28 mouse cellular contexts compared by ENCODE assay signal in the genomic region with DNA sequence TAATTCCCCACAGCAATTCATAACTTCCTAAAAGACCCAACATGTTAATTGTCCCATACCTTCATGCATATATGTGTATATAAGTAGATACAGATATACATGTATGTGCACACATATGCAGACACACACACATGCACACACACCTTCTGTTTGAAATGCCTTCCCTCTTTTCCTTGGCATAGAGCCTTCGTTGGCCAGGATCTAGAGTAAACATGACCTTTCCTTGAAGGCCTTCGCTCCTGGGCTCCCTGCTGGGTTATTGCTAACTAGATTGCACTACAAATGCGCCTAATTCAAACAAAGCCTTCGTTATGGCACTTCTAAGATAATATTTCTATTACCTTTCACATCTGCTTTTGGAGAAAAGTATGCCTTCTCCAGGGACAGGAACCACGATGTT. TPM values are rescaled to one million over a fixed set of nuclear protein-coding genes. Genes with fewer than 3 reads are reported as not detected.
DNase-seq lines count a peak whose midpoint lies in the region; ATAC-seq and TF ChIP-seq lines count a peak whose summit lies in the region.
"Had no signal": no experiment of that assay in that cellular context is flagged by ENCODE, and none has a peak within 500 bp of the region (broad histone marks: within the 10 kb centered on the region; RNA-seq: fewer than 3 reads in every experiment).

No protein-coding gene starts in this region.

- TF ChIP-seq CTCF in liver, adult 2 months (IDR thresholded peaks at IDR 0.05; ENCODE audit: low read depth, low read length) = no peak
- no peak for TF ChIP-seq CTCF in stomach, postnatal 0 days (IDR thresholded peaks at IDR 0.05; ENCODE audit: low read depth)

- ATAC-seq in stomach, postnatal 0 days (ENCODE audit: low FRiP score, low TSS enrichment) = no peak
- ATAC-seq: forebrain, embryonic 14.5 days; forebrain, postnatal 0 days; hindbrain, postnatal 0 days; inflammation-experienced regulatory T-cells, adult 6 months; intestine, embryonic 16.5 days had no signal

- no peaks in the 10 kb centered on the region for H3K9me3 ChIP-seq in stomach, postnatal 0 days (ENCODE audit: control insufficient read depth, low read length)
- H3K9me3 ChIP-seq: embryonic facial prominence, embryonic 15.5 days; heart, embryonic 10.5 days; heart, embryonic 13.5 days had no signal

- DNase-seq in adrenal gland, adult 2 months = peak; percentile 59
- DNase-seq in adrenal gland, postnatal 4 days (ENCODE audit: low spot score in 2 of 2) = no peak
- peak; percentile 20 for DNase-seq in liver, adult 2 months (ENCODE audit: extremely low read depth, low read depth, low spot score)
- no peak for DNase-seq in liver
- DNase-seq in adrenal gland, postnatal 14 days = peak; percentile 65
- DNase-seq in stomach, postnatal 0 days (ENCODE audit: low spot score) = peak; percentile 26
- DNase-seq in thymus, postnatal 14 days = no peak
- DNase-seq: B cell, adult 2 months; cerebellum, adult 11 months; cerebellum, adult 2 months; cerebellum, adult 9-11 months; forebrain, postnatal 0 days; gastrocnemius, adult 2 months; gastrocnemius, postnatal 14 days; heart, adult 18-20 months; heart, postnatal 14 days; heart, postnatal 4 days had no signal

- no peak overlapping the region for H3K4me2 ChIP-seq in stomach, postnatal 0 days (replicated peaks; ENCODE audit: low read depth)
- H3K4me2 ChIP-seq: embryonic facial prominence, embryonic 12.5 days; embryonic facial prominence, embryonic 15.5 days; heart, embryonic 13.5 days; hindbrain, embryonic 14.5 days had no signal

- H3K4me1 ChIP-seq in liver, adult 2 months (ENCODE audit: control insufficient read depth, insufficient read depth, low read length) = no peaks in the 10 kb centered on the region
- H3K4me1 ChIP-seq in stomach, postnatal 0 days (replicated peaks; ENCODE audit: control insufficient read depth, insufficient read depth) = no peaks in the 10 kb centered on the region
- H3K4me1 ChIP-seq: embryonic facial prominence, embryonic 12.5 days; embryonic facial prominence, embryonic 15.5 days had no signal

- no peaks in the 10 kb centered on the region for H3K36me3 ChIP-seq in liver, adult 2 months (ENCODE audit: control insufficient read depth, insufficient read depth, low read length)
- no peaks in the 10 kb centered on the region for H3K36me3 ChIP-seq in stomach, postnatal 0 days (ENCODE audit: control insufficient read depth, insufficient read depth, low read length)
- H3K36me3 ChIP-seq: embryonic facial prominence, embryonic 12.5 days; embryonic facial prominence, embryonic 15.5 days; G1E; heart, embryonic 10.5 days; heart, embryonic 13.5 days had no signal

- H3K4me3 ChIP-seq in liver, adult 2 months (ENCODE audit: insufficient read depth, low read depth, low read length) = no peak overlapping the region
- H3K4me3 ChIP-seq in stomach, postnatal 0 days (ENCODE audit: low read depth, low read length) = no peak overlapping the region
- H3K4me3 ChIP-seq: embryonic facial prominence, embryonic 12.5 days; embryonic facial prominence, embryonic 15.5 days; gastrocnemius, adult 2 months; heart, embryonic 10.5 days; heart, embryonic 13.5 days had no signal

- H3K27ac ChIP-seq in liver, adult 2 months (replicated peaks; ENCODE audit: insufficient read depth, low read depth, low read length) = no peak overlapping the region
- no peak overlapping the region for H3K27ac ChIP-seq in stomach, postnatal 0 days (replicated peaks)
- H3K27ac ChIP-seq: embryonic facial prominence, embryonic 12.5 days; embryonic facial prominence, embryonic 15.5 days; gastrocnemius, adult 2 months; heart, embryonic 10.5 days; heart, embryonic 13.5 days; hindbrain, embryonic 14.5 days; hindbrain, postnatal 0 days had no signal

- H3K27me3 ChIP-seq in liver, adult 2 months (ENCODE audit: control insufficient read depth, insufficient read depth, low read length) = peaks cover 5% of the 10 kb centered on the region; the same call in 1 of the 2 replicates
- H3K27me3 ChIP-seq in stomach, postnatal 0 days (ENCODE audit: control insufficient read depth, insufficient read depth, low read length) = no peaks in the 10 kb centered on the region
- H3K27me3 ChIP-seq: CH12.LX; embryonic facial prominence, embryonic 12.5 days; embryonic facial prominence, embryonic 15.5 days; heart, embryonic 13.5 days had no signal

- no peak for TF ChIP-seq EP300 in stomach, postnatal 0 days (optimal IDR thresholded peaks at IDR 0.05)

- no peak overlapping the region for H3K9ac ChIP-seq in liver, adult 2 months (ENCODE audit: low read depth, low read length)
- H3K9ac ChIP-seq in stomach, postnatal 0 days (ENCODE audit: low read length) = no peak overlapping the region
- H3K9ac ChIP-seq: embryonic facial prominence, embryonic 12.5 days; embryonic facial prominence, embryonic 15.5 days; forebrain, postnatal 0 days; heart, embryonic 13.5 days; hindbrain, embryonic 14.5 days had no signal

- H3K79me2 ChIP-seq in liver, adult 2 months (ENCODE audit: control insufficient read depth, insufficient read depth, low read length) = no peaks in the 10 kb centered on the region

- 37% methylated on average over 5 of the region's 5 CpGs for WGBS in liver, adult 2 months
- 49% methylated on average over 5 of the region's 5 CpGs for WGBS in stomach, postnatal 0 days

- no peak for TF ChIP-seq POLR2A in liver, adult 2 months (IDR thresholded peaks at IDR 0.05; ENCODE audit: extremely low read depth, insufficient read depth, low read length)

RNA-seq across cellular contexts. Expression of a gene that starts 20.9 kb away (rescaled TPM):
- total RNA-seq in adrenal gland, adult 2 months (2021) = 10 to 100 TPM; 18.8 to 51.5 TPM
- 10.6 and 22.1 TPM in 2 replicates for polyA plus RNA-seq in adrenal gland, adult 2 months (2012; rRNA removed)
- total RNA-seq in adrenal gland, postnatal 4 days (2021) = 10 to 100 TPM; 32.4 to 44.6 TPM
- total RNA-seq in liver, adult 2 months (2014; rRNA removed) = 2.2 TPM in 2 replicates
- polyA plus RNA-seq in liver, adult 2 months (2012; rRNA removed) = 0.67 and 0.89 TPM in 2 replicates
- total RNA-seq in adrenal gland, postnatal 14 days (2021) = 23.4 and 24.5 TPM in 2 replicates
- 17.6 and 23.1 TPM in 2 replicates for polyA plus RNA-seq in stomach, postnatal 0 days (2015; fragmentation: Nextera tagmentation; extraction: Ambion mirVana)
- polyA plus RNA-seq: G1E had no signal

RNA-seq across cellular contexts. Expression of a gene that starts 59.3 kb away (rescaled TPM):
- total RNA-seq in adrenal gland, adult 2 months (2021) = 100 to 1,000 TPM; 110 to 143 TPM
- polyA plus RNA-seq in adrenal gland, adult 2 months (2012; rRNA removed) = 78.8 and 79.6 TPM in 2 replicates
- 100 to 1,000 TPM; 125 to 126 TPM for total RNA-seq in adrenal gland, postnatal 4 days (2021)
- total RNA-seq in liver, adult 2 months (2014; rRNA removed) = 47.1 and 50.1 TPM in 2 replicates
- 26.8 and 33.7 TPM in 2 replicates for polyA plus RNA-seq in liver, adult 2 months (2012; rRNA removed)
- 111 and 113 TPM in 2 replicates for total RNA-seq in adrenal gland, postnatal 14 days (2021)
- 74.9 and 77.7 TPM in 2 replicates for polyA plus RNA-seq in stomach, postnatal 0 days (2015; fragmentation: Nextera tagmentation; extraction: Ambion mirVana)

Comparison
In these comparisons a context has a peak if more than half of its experiments do, and no peak if none do; other contexts are left out.
1. DNase-seq: peak in adrenal gland, adult 2 months (single experiment), liver, adult 2 months (single experiment), adrenal gland, postnatal 14 days (single experiment) and stomach, postnatal 0 days (single experiment); none in adrenal gland, postnatal 4 days (0 of 2), liver (single experiment) and thymus, postnatal 14 days (single experiment).